In the genomic region with DNA sequence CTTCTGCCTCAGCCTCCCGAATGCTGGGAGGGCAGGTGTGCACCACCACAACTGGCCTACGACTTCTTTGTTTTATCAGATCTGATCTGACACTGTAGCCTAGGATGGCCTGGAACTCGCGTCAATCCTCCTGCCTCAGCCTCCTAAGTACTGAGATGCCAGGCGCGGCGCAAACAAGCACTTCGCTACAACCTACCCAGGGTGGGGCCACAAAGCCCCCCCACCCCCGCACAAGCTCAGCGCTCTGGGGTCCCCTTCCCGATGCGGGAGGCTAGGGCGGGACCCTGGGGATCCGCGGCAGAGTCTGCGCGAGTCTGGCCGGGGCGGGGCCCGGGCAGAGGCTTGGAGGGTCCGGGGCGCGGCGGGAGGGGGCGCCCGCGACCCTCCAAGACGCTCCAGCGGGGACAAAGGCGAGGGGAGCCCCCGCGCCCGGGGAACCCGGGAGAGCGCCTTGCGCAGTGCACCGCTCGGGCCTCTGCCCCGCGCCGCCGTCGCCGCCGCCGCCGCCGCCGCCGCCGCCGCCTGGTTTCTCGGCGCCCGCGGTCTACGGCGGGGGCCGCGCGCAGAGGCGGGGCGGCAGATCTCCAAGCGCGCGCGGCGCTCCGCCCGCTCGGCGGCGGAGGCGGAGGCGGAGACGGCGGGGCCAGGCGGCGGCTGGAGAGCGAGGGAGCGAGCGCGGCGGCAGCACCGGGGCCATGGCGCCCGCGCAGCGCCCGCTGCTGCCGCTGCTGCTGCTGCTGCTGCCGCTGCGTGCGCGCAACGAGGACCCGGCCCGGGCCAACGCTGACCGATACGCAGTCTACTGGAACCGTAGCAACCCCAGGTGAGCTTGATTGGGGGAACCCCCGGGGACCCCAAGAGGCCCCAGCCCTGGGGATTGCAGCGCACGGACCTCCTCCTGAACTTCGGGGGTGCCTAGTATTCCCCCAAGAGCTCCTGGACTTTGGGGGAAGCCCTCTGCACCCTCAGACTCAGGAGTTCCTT, we compare ENCODE assay signal across 8 mouse cellular contexts. TPM values are rescaled to one million over a fixed set of nuclear protein-coding genes. Genes with fewer than 3 reads are reported as not detected.
A peak's percentile ranks its signal among the peaks of the same experiment; 100 is the strongest.
DNase-seq lines count a peak whose midpoint lies in the region; ATAC-seq lines count a peak whose summit lies in the region.

A gene (plus strand): TSS at position 415 of the 984 bp plus-strand sequence.

- peak within 1 kb of the TSS; percentile 88 for H3K9ac ChIP-seq in heart, embryonic 16.5 days (ENCODE audit: low read length)
- peak within 1 kb of the TSS; percentile 97 for H3K9ac ChIP-seq in limb, embryonic 11.5 days (ENCODE audit: low read length)
- H3K9ac ChIP-seq in neural tube, embryonic 14.5 days (replicated peaks; ENCODE audit: low read depth, low read length): peak within 1 kb of the TSS; percentile 97

- WGBS in heart, embryonic 16.5 days: 2% methylated on average over 79 of the region's 106 CpGs
- WGBS in limb, embryonic 11.5 days: 2% methylated on average over 77 of the region's 106 CpGs
- 1% methylated on average over 79 of the region's 106 CpGs for WGBS in neural tube, embryonic 14.5 days

- H3K36me3 ChIP-seq in heart, embryonic 16.5 days (ENCODE audit: control insufficient read depth, insufficient read depth): no peaks in the 10 kb centered on the region
- no peaks in the 10 kb centered on the region for H3K36me3 ChIP-seq in limb, embryonic 11.5 days (ENCODE audit: control insufficient read depth, insufficient read depth, low read length)
- peaks cover 3% of the 10 kb centered on the region; the same call in 1 of the 2 replicates for H3K36me3 ChIP-seq in neural tube, embryonic 14.5 days (ENCODE audit: control insufficient read depth, insufficient read depth, low read length)

- H3K27ac ChIP-seq in heart, embryonic 16.5 days (ENCODE audit: low read length): peak within 1 kb of the TSS; percentile 7; the same call in 1 of the 2 replicates
- peak within 1 kb of the TSS; percentile 44 for H3K27ac ChIP-seq in limb, embryonic 11.5 days (replicated peaks; ENCODE audit: low read depth, low read length)
- peak within 1 kb of the TSS; percentile 79 for H3K27ac ChIP-seq in neural tube, embryonic 14.5 days (ENCODE audit: low read depth, low read length)

- H3K4me3 ChIP-seq in heart, embryonic 16.5 days (ENCODE audit: low read length): peak within 1 kb of the TSS; percentile 74
- H3K4me3 ChIP-seq in limb, embryonic 11.5 days (ENCODE audit: low read depth, low read length): peak within 1 kb of the TSS; percentile 85
- peak within 1 kb of the TSS; percentile 73 for H3K4me3 ChIP-seq in neural tube, embryonic 14.5 days (ENCODE audit: low read depth, low read length)

- H3K27me3 ChIP-seq in heart, embryonic 16.5 days (ENCODE audit: control insufficient read depth, insufficient read depth, low read length): no peaks in the 10 kb centered on the region; the same call in 1 of the 2 replicates
- no peaks in the 10 kb centered on the region for H3K27me3 ChIP-seq in limb, embryonic 11.5 days (ENCODE audit: control insufficient read depth, insufficient read depth, low read length)
- H3K27me3 ChIP-seq in neural tube, embryonic 14.5 days (ENCODE audit: control insufficient read depth, insufficient read depth, low read length): no peaks in the 10 kb centered on the region

- H3K4me1 ChIP-seq in heart, embryonic 16.5 days (ENCODE audit: control insufficient read depth, insufficient read depth, low read length): peaks cover 9% of the 10 kb centered on the region
- H3K4me1 ChIP-seq in limb, embryonic 11.5 days (ENCODE audit: control insufficient read depth, insufficient read depth, low read length): peaks cover 13% of the 10 kb centered on the region; the same call in 1 of the 2 replicates
- peaks cover 24% of the 10 kb centered on the region for H3K4me1 ChIP-seq in neural tube, embryonic 14.5 days (ENCODE audit: control insufficient read depth, insufficient read depth, low read length)

- peak within 1 kb of the TSS; percentile 78 for H3K4me2 ChIP-seq in heart, embryonic 16.5 days (ENCODE audit: low read depth, low read length)
- H3K4me2 ChIP-seq in limb, embryonic 11.5 days (ENCODE audit: low read depth, severe bottlenecking): peak within 1 kb of the TSS; percentile 55
- H3K4me2 ChIP-seq in neural tube, embryonic 14.5 days (ENCODE audit: low read depth, low read length): peak within 1 kb of the TSS; percentile 91

- peak; percentile 50; the same call in 1 of the 2 replicates for ATAC-seq in heart, embryonic 16.5 days (replicated peaks; ENCODE audit: extremely low read depth, insufficient read depth, low FRiP score)
- peak; percentile 63 for ATAC-seq in limb, embryonic 11.5 days (ENCODE audit: insufficient number of reproducible peaks, low FRiP score, low TSS enrichment, low read depth)
- ATAC-seq in neural tube, embryonic 14.5 days (ENCODE audit: low read depth): peak; percentile 69

- peak; percentile 20 for DNase-seq in kidney, adult 9 months
- DNase-seq in kidney, adult 18-20 months: no peak
- DNase-seq in ES-CJ7 (ENCODE audit: low read depth, low spot score): peak; percentile 53
- DNase-seq in cerebellum, postnatal 14 days: peak; percentile 56 to 70
- peak; percentile 75 for DNase-seq in limb, embryonic 11.5 days (ENCODE audit: low spot score)
- no peak for DNase-seq in urinary bladder, adult 2 months (ENCODE audit: low spot score)

- no peaks in the 10 kb centered on the region for H3K9me3 ChIP-seq in heart, embryonic 16.5 days (replicated peaks; ENCODE audit: control insufficient read depth, low read length)
- no peaks in the 10 kb centered on the region for H3K9me3 ChIP-seq in limb, embryonic 11.5 days (ENCODE audit: control insufficient read depth, low read length)
- H3K9me3 ChIP-seq in neural tube, embryonic 14.5 days (ENCODE audit: control insufficient read depth, low read length): no peaks in the 10 kb centered on the region

RNA-seq across cellular contexts. Expression of the gene that starts here (rescaled TPM):
- 6.0 and 6.8 TPM in 2 replicates for polyA plus RNA-seq in heart, embryonic 16.5 days (2015; fragmentation: Nextera tagmentation; extraction: Ambion mirVana)
- polyA plus RNA-seq in limb, embryonic 11.5 days (2014; fragmentation: Nextera tagmentation; extraction: Ambion mirVana): 51.3 and 54.8 TPM in 2 replicates
- 24.0 and 25.9 TPM in 2 replicates for polyA plus RNA-seq in neural tube, embryonic 14.5 days (2014; fragmentation: Nextera tagmentation; extraction: Ambion mirVana)
- 3.0 and 3.3 TPM in 2 replicates for polyA plus RNA-seq in urinary bladder, adult 2 months (2012; rRNA removed)

Comparison
In these comparisons a context has a peak if more than half of its experiments do, and no peak if none do; other contexts are left out.
1. DNase-seq: peak in kidney, adult 9 months (single experiment), ES-CJ7 (single experiment), cerebellum, postnatal 14 days (2 of 2) and limb, embryonic 11.5 days (single experiment); none in kidney, adult 18-20 months (single experiment) and urinary bladder, adult 2 months (single experiment).
2. H3K27ac ChIP-seq: peak in every context shown above with its lines; median percentile 79 in neural tube, embryonic 14.5 days; 44 in limb, embryonic 11.5 days; 7 in heart, embryonic 16.5 days.
3. Peak in every context shown above with its lines, with median percentiles within 50 percentile points of each other: ATAC-seq, H3K4me2 ChIP-seq, H3K4me3 ChIP-seq and H3K9ac ChIP-seq.